Mouse (Mus musculus) gonadal fat pad, adult 2 months (tissue): ENCODE measurements around the gene Pemt. TPM values are rescaled to one million over a fixed set of nuclear protein-coding genes. Genes with fewer than 3 reads are reported as not detected.

Source experiments
- DNase-seq: peaks from one replicate; pipeline ENCODE4 v3.0.0-alpha.2; 2012; ENCODE audit warnings: low read depth
- polyA plus RNA-seq: library from polyadenylated mRNA; depleted of rRNA; stranded (reverse); fragments of >200 nt; gene quantifications from 2 replicates; pipeline ENCODE4 v1.2.3, GENCODE M21; 2012; rRNA removed

Gene Pemt
- polyA plus RNA-seq = 211 and 228 TPM in 2 replicates

DNA sequence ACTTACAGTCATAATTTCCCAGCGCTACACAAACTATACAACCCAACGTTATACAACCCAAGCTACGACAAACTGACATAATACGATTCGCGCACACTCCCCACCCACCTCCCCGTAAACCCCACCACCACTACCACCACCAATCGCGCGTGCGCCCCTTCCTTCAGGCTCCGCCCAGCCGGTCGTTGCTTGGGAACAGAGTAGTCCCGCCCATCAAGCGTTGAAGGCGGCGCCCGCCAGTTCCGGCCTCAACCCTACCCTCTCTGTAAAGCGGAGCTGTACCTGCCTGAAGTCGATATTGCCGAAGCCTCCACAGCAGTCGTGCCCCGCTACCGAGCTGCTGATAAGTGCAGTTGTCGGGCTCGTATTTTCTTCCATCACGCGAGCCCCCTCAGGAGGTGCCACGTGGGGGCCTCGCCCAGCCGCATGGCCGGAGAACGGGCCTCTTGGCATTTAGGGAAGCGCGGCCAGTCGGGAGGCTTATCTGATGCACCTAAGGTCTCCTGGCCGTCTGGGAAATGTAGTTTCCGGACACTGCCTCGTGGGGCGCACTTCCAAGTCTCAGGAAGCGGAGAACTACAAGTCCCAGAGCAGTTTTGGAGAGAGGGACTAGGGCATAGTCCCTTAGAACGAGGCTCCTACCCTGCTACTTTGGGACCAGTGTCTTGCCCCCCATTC, at the start of gene Pemt:
TSS of gene Pemt (minus strand) at position 432 of the 678 bp plus-strand sequence.
- DNase-seq = peak; percentile 85

DNA sequence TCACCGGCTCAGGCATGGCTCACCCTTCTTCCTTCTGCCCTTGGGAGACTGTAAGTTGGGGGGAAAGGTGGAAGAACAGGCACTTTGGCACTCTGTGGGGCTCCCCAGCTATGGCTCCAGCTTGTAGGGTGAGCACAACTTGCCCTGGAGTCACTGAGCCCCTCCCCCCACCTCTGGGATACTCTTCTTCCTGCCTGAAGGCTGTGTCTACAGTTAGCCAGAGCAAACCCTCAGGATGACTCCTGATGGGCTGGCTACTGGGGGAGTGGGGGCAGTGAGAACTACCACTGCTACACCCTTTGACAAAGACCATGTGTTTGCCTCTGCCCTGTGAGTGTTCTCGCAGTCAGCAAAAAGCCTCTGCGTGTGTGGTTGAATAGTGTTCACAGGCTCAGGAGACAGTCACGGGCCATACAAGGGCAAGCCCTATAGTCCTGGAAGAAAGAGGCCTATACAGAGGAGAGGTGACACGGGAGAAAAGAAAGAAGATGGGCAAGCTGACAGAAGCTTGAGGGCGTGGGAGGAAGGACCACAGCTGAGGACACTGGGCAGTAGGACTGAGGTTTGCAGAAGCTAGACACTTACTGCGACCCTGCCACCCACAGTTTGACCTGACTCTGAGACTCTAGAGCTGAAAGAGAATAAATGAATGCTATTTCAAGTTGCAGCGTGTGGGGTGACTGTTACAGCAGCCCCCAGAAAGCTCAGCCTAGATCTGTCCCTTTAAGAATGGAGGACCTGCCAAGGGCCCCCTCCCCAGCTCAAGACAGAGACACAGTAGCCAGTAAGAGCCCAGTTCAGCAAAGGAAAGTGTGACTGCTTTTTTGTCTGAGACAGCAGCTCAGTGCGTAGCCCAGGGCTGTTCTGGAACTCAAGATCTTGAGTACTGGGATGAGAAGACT, 48.9 kb upstream of the Pemt start:
- DNase-seq = no peak

DNA sequence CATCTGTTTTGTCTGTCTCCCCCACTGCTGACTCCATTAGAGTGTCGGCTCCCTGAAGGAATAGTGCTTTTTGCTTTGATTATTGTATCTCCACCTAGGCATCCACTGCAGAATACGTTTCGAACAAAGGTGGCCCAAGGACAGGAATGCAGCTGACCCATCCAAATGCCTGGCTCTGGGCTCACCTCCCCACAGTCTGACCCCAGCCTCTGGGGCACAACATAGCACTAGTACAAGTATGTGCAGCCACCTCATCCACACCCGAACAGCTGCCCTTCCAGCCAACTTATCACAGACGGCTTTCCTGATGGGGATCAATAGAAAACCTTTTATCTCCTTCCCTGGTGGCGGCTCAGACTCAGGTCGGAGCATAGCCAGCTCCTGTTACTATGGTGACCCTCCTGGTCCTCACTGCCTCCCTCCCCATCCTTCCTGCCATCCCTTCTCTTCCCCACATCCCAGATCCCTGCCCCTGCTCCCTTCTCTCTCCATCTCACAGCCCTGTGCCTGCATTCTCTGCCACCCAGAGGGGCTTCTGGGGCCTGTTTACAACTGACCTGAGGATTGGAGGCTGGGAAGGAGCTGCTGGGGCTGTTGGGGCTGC, 47.8 kb upstream of the Pemt start:
- no peak for DNase-seq

DNA sequence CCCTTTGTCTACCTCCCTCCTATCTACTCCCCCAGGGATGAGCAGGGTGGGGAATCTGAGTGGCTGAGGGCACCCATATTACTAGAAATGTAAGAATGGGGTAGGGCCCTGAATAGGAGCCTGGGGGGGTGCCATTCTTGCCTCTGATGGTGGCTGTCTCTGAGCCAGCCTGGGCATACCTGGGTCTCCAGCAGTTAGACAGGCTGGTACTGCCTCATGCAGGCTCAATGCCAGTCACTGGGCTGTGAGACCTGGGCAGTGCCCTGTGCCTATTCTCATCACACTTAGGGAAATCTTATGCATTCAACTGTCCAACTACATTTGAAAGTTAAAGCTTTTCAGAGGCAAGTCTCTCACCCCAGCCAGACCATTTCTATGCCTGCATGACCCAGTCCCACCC, 46.9 kb upstream of the Pemt start:
- DNase-seq = no peak

DNA sequence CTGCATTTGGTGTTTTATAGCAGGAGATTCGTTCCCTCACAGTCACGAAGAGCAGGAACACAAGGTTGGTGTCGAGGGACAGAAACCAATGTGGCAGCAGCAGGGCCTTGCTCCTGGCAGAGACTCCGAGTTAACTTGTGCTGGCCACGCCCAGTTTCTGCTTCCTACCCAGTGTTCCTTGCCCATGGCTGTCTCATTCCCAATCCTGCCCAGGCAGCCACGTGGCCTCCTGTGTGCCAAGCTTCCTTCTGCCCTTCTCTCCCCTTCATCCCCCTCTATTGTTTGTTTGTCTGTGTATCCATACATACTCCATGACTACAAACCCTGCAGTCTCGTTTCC, 45.1 kb upstream of the Pemt start:
- DNase-seq = no peak

DNA sequence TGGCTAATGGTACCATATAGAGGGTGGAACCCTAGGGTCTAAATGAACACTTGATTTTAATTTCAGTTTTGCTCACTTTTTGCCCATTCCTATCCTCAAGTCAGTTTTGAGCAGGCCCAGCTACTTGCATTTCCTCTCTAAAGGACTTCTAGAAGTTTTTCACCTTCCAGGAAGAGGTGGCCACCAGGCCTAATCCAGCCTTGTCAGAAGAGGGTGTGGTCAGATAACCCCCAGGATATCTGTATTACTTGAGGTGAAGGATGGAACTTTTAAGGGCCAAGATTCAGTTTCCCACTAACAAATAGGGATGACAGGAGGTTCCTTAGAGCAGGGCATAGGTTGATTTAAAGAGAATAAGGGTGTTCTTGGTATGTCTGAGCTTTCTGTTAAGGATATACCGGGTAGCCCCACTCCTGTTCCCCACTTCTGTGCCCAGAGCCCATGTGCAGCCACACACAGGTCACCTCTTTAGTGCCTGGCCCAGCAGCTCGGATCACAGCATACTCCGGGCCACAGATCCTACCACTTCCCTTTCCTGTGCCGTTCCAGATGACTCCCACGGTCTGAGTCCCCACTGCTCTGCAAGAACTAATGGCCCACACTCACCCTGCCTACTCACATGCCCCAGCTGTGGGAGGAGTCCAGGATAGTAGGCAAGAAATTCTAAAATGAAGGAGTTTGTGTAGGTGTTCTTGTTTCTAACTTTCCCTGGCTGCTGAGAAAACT, 44.6 kb upstream of the Pemt start:
- DNase-seq = no peak

DNA sequence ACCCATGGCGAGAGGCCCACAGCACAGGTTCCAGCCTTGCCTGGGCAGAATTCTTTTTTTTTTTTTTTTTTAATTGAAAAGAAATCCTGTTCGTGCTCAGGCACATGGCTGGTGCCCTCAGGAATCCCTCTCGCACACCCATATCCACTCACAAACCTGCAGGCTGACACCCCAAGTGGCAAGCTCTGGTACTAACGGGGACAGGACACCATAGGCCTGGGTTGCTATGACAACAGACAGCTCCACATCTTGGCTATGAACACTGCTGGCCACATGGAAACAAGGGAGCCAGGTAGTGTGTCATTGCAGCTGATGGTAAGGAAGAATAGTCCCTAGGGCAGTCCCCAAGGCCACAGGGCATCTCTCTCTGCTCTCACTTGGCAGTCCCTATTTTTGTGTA, 42.7 kb upstream of the Pemt start:
- DNase-seq = no peak

DNA sequence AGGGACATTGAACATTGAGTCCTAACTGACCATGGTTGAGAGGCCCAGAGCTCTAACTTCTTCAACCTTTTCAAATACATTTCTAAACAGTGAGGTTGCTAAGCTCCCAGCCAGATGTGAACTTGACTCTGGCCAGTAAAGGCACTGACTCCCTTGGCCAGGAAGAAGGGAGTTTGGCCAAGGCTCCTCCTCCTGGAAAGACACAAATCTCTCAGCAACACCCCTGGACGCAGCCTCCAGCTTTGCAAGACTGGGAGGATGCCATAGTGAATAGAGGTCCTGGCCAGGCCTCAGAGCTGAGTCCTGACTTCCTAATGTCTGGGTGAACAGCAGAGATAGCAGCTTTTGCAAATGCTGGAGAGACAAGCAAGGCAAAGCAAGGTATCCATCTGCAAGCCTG, 40.4 kb upstream of the Pemt start:
- no peak for DNase-seq

DNA sequence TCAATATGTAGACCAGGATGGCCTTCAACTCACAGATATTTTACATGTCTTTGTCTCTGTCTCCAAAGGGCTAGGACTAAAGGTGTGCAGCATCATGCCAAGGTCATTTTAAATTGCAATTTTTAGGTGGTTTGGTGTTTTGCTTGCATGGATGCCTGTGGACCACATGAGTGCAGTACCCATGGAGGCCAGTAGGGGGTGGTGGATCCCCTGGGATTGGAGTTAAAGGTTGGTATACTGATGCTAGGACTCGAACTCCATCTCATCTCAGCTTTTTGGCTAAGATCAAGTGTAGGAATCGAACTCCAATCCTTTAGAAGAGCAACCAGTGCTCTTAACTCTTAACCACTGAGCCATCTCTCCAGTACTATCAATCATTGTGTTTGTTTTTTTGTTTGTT, 38.3 kb upstream of the Pemt start:
- DNase-seq = no peak

DNA sequence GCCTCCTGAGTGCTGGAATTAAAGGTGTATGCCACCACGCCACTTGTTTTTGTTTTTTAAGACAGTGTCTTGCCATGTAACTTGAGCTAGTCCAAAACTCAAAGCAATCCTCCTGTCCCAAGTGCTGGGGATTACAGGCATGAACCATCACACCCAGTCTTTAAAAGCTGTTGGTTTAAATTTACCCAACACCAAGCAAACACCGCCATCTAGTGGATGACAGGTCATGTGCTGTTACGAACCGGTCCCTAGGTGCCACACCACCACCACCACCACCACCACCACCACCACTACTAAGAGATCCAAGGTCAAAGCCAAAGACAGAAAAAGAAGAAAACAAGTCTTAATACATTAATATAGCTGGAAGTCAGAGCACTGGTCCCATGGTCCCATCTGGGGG, 30.5 kb upstream of the Pemt start:
- DNase-seq = no peak

DNA sequence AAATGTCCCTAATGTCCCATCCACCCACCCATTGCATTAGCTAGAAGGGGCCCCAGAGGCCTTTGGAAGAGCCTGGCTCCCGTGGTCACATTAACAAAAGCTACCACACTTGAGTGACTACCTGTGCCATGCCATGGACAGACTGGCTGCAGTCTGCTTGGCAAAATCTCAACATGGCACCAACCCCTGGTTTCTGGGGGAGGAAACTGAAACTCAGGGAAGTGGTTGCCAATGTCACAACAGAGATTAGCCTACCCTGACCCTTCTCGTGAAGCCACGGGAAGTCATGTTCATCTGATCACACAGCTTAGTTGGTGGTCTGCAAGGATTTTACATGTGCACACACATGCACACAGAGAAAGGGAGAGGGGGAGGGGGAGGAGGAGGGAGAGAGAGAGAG, 29.9 kb upstream of the Pemt start:
- DNase-seq = no peak

DNA sequence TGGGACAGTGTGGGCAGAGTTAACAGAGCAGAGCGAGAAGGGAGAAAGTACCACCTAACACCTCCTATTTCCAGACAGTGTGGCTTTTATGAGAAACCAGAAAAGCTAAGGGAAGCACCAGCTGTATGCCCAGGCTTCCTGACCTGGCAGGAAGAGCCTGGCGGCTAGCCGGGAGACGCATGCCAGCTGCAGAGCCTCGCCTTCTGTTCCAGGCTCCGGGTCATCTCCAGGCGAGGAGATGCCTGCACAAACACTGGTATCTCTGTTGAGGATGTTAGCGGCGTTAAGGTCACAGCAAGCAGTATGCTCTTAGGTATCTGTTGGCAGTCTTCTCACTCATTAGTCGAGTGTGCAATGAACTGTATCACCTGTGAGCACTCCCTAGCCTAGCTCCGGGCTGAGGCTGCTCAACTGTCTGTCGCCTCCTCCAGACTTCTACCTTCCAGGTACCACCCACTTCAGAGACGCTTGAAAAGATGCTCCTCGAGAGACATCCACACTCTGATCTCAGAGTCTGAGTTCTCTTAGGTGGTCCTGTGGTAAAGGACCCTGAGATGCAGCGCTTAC, 27.7 kb upstream of the Pemt start:
- DNase-seq = no peak

DNA sequence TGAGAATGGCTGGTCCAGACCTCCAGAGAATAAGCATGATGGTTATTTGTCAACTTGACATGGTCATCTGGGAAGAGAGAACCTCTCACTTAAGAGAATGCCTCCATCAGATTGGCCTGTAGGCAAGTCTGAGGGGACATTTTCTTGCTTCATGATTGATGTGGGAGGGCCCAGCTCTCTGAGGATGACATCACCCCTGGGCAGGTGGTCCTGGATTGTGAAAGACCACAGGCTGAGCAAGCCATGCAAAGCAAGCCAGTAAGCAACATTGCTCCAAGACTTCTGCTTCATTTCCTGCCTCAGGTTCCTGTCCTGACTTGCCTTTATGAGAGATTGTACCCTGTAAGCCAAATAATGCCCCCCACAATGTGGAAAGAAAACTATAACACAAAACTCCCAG, 26.8 kb upstream of the Pemt start:
- DNase-seq = no peak

DNA sequence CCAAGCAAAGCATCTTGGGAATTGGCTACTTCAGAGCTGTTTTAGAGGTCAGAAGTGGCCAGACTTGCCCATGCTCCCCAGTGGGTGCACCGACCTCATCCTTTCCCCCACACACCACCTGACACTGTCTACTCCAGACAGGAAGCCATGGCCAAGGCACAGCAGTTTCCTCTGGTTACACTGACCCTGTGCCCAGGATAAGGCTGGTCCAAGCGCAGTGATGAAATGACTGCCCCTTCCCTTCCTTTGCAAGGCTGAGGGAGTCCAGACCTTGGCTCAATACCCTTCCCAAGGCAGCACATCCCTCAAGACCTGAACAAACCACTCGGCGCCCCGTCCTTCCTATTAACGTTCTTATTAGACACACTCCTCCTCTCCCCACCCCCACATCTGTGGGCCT, 24.9 kb upstream of the Pemt start:
- no peak for DNase-seq

DNA sequence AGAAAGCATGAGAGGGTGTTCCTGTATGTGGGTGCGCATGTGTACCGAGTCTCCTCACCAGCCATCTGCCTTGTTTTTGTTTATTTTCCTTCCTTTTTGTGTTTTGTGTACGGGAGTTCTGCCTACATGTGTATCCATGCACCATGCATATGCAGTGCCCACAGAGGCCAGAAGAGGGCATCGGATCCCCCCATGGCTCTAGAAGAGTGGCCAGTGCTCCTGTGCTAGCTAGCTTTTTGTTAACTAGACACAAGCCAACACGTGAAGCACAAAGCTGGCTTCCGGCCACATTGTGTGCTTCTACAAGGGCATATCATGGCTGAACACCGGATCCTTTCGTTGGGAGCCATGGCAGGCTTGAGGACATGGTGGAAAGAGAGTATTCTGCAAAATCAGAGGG, 24.3 kb upstream of the Pemt start:
- DNase-seq = no peak

DNA sequence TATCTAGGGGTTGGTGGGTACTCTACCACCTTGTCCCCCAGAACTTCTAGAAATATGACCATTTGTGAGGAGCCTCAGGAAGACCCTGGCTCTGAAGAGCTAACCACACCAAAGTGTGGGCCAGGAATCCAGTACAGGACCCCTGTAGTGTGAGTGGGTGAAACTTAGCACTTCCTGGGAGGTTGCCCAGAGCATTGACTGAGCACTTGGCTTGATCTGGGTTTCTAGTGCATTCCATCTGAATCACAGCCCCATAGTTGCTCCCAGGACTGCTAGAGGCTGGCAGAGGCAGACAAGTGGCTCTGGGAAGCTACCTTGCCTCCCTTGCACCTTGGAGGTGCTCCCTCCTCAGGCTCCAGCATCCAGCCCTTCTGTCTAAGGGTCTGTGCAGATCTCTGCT, 22.3 kb upstream of the Pemt start:
- no peak for DNase-seq

DNA sequence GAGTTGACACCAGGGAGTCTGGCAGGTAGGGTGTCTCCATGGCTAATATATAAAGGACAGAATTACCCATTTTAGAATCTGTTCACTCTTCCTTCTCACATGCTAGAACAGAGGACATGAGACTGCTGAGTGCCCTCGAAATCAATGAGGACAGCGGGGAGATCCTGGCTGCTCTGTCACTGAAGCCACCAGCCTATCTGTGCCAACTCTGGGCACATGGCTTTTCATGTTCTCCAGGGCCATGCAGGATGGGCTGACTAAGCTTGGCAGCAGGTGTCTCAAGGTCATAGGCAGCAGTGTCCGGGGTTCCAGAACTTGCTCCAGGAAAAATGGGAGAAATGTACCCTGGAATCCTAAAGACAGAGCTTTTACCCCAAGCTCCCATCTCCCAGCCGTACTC, 21.4 kb upstream of the Pemt start:
- no peak for DNase-seq

DNA sequence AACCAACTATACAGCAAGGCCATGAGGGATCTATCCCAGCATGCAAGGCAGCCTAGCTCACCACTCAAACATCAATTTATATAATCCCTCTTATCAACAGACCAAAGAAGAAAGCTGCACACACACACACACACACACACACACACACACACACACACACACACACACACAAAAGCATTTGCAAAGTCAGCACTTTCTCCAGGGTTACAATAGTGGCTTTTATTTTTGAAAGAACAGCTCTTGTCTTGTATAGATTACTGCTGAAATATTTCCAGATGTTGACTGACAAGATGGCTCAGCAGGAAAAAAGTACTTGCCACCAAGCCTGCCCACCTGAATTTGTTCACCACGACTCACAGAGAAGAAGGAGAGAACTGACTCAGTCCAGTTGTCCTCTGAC, 19.0 kb upstream of the Pemt start:
- DNase-seq = no peak

DNA sequence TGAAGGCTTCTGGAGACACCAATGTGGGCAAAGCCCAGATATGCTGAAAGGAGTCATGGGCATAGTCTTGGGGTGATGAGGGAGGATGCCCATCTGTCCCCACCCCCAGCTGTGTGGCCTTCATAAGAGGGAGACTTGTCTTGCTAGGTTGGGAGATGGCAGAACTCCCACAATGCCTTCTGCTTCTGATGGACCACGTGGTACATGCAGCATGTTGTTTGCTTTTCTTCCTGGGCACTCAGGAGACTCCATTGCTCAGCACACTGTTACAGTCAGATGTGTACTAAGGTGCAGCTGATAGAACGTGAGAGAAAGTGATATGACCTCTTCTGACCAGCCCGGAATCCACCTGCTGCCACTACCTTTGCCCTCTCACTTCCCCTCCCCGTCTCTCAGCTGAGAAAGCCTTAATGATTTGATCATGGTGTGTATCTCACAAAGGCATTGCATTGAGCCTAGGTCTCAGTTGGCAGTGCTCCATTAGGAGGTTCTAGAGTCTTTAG, 15.3 kb upstream of the Pemt start:
- DNase-seq = no peak

DNA sequence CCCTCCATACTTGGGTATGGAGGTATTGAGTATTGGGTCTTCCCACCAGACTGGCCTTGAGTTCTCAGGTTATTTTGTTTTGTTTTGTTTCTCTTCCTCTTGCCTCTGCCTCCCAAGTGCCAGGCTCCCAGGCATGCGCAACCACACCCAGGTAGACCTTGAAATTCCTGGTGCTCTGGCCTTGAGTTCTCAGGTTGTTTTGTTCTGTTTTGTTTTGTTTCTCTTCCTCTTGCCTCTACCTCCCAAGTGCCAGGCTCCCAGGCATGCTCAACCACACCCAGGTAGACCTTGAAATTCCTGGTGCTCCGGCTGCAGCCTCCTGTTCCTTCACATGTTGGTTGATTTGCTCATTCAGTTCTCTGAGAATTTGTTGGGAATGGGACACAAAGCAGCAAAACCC, 13.7 kb upstream of the Pemt start:
- DNase-seq = no peak

DNA sequence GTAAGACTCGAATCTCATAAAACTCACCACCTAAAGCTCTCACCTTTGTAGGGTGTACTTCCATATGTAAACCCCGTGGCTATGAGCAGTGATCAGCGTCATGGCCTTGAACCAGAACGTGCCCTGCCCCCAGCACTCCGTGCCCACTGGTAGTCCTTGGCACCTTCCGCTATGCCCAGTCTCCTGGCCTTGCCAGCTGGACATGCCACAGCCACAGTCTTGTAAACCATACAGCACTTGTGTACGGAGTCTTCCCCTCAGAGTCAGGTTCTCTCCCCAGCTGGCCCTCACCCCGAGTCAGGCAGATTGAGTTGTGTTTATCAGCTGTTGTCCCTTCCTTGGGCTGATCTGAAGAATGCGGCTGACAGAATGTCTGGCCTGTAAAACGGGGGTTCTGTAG, 12.2 kb upstream of the Pemt start:
- no peak for DNase-seq

DNA sequence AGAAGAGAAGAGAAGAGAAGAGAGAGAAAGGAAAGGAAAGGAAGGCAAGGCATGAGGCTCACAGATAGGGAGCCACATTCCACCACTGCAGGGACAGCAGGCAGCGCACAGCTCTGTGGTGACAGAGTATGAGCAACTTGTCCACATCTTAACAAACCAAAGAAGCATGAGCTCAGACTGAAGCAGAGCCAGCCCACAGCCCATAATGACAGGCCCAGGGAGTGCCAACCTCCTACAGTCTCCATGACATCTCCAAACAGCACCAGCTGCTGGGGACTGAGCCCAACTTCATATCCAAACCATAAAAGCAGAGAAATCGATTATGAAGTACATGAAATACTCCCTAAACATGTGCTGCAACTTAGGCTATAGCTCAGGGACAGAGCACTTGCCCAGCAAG, 11.7 kb upstream of the Pemt start:
- DNase-seq = no peak
